Mouse (Mus musculus) forebrain, embryonic 11.5 days (tissue): Measurements from ENCODE around the gene Avpr2. TPM values are rescaled to one million over a fixed set of nuclear protein-coding genes. Genes with fewer than 3 reads are reported as not detected.

ENCODE experiments used
- ATAC-seq: fragments of 200-750 bp; cut with Nextera tagmentation; replicated peaks from 2 replicates; pipeline ENCODE4 v1.8.0; 2017; ENCODE audit warnings: moderate TSS enrichment; ENCODE audit not compliant: low FRiP score
- DNase-seq: peaks from one replicate; pipeline ENCODE4 v3.0.0-alpha.2; 2017; ENCODE audit warnings: low spot score
- H3K27ac ChIP-seq: fragments of 300-500 bp; sonication (generic); 2 replicates; pipeline ENCODE4 v1.5.1; 2014; ENCODE audit warnings: low read depth, low read length
- H3K27me3 ChIP-seq: fragments of 300-500 bp; sonication (generic); 2 replicates; pipeline ENCODE4 v1.6.1; 2014; ENCODE audit warnings: mild to moderate bottlenecking, low read length, mixed read lengths; ENCODE audit not compliant: control insufficient read depth, insufficient read depth
- H3K36me3 ChIP-seq: fragments of 300-500 bp; sonication (generic); 2 replicates; pipeline ENCODE4 v1.6.1; 2014; ENCODE audit warnings: mild to moderate bottlenecking, low read length, moderate library complexity, mixed read lengths; ENCODE audit not compliant: control insufficient read depth, insufficient read depth
- H3K4me1 ChIP-seq: fragments of 300-500 bp; sonication (generic); replicated peaks from 2 replicates; pipeline ENCODE4 v1.6.1; 2014; ENCODE audit warnings: low read length, mixed read lengths; ENCODE audit not compliant: control insufficient read depth, insufficient read depth
- H3K4me2 ChIP-seq: fragments of 300-500 bp; sonication (generic); 2 replicates; pipeline ENCODE4 v1.6.1; 2014; ENCODE audit warnings: low read depth, mild to moderate bottlenecking, low read length, moderate library complexity, mixed read lengths; ENCODE audit not compliant: severe bottlenecking
- H3K4me3 ChIP-seq: fragments of 300-500 bp; sonication (generic); 2 replicates; pipeline ENCODE4 v1.5.1; 2014; ENCODE audit warnings: low read depth, low read length
- H3K9ac ChIP-seq: fragments of 300-500 bp; sonication (generic); 2 replicates; pipeline ENCODE4 v1.6.1; 2014; ENCODE audit warnings: low read length
- H3K9me3 ChIP-seq: fragments of 300-500 bp; sonication (generic); 2 replicates; pipeline ENCODE4 v1.6.1; 2016; ENCODE audit warnings: low read length, mixed read lengths; ENCODE audit not compliant: control insufficient read depth
- WGBS: fragments of 180-500 bp; shearing (Covaris S2); extraction: QIAGEN DNeasy Blood & Tissue Kit; methylation state at CpG from one replicate; pipeline ENCODE4 v1.1.7; 2014; 5-methylcytosine and 5-hydroxymethylcytosine counted together
- polyA plus RNA-seq: library from polyadenylated mRNA; unstranded; fragments of >200 nt; fragmentation: Nextera tagmentation; extraction: Ambion mirVana; gene quantifications from 2 replicates; pipeline ENCODE4 v1.2.1, GENCODE M21; 2014

Gene Avpr2
- polyA plus RNA-seq, 1 experiment from 2014 or later, result not detected

GRCm38 (mm10) chrX:73910451-73910850 lies 18.5 kb downstream of the Avpr2 start:
- no peak overlapping the region for H3K9ac ChIP-seq
- no peaks in the 10 kb centered on the region for H3K27me3 ChIP-seq
- H3K27ac ChIP-seq, result no peak overlapping the region
- no peak for DNase-seq
- H3K4me2 ChIP-seq, result no peak overlapping the region
- H3K4me3 ChIP-seq, result no peak overlapping the region
- ATAC-seq, result no peak
- no peaks in the 10 kb centered on the region for H3K36me3 ChIP-seq
- no peaks in the 10 kb centered on the region for H3K9me3 ChIP-seq
- H3K4me1 ChIP-seq, result no peaks in the 10 kb centered on the region

GRCm38 (mm10) chrX:73911156-73911555 lies 19.3 kb downstream of the Avpr2 start:
- Histone ChIP-seq H3K4me3 (no peak overlapping the region), H3K4me1 (no peaks in the 10 kb centered on the region), H3K36me3 (no peaks in the 10 kb centered on the region), H3K9me3 (no peaks in the 10 kb centered on the region), H3K9ac (peak overlapping the region; percentile 12; the same call in 1 of the 2 replicates), H3K4me2 (peak overlapping the region; percentile 40; the same call in 1 of the 2 replicates), H3K27ac (no peak overlapping the region), H3K27me3 (no peaks in the 10 kb centered on the region)
- no peak for DNase-seq
- no peak for ATAC-seq
- WGBS, result 16% methylated on average over 20 of the region's 26 CpGs

GRCm38 (mm10) chrX:73911588-73911987 lies 19.7 kb downstream of the Avpr2 start:
- Histone ChIP-seq H3K9me3 (no peaks in the 10 kb centered on the region), H3K4me2 (no peak overlapping the region), H3K36me3 (no peaks in the 10 kb centered on the region), H3K4me1 (no peaks in the 10 kb centered on the region), H3K9ac (no peak overlapping the region), H3K27me3 (no peaks in the 10 kb centered on the region), H3K27ac (no peak overlapping the region), H3K4me3 (no peak overlapping the region)
- DNase-seq, result no peak
- 70% methylated on average over 2 of the region's 2 CpGs for WGBS
- no peak for ATAC-seq

DNA sequence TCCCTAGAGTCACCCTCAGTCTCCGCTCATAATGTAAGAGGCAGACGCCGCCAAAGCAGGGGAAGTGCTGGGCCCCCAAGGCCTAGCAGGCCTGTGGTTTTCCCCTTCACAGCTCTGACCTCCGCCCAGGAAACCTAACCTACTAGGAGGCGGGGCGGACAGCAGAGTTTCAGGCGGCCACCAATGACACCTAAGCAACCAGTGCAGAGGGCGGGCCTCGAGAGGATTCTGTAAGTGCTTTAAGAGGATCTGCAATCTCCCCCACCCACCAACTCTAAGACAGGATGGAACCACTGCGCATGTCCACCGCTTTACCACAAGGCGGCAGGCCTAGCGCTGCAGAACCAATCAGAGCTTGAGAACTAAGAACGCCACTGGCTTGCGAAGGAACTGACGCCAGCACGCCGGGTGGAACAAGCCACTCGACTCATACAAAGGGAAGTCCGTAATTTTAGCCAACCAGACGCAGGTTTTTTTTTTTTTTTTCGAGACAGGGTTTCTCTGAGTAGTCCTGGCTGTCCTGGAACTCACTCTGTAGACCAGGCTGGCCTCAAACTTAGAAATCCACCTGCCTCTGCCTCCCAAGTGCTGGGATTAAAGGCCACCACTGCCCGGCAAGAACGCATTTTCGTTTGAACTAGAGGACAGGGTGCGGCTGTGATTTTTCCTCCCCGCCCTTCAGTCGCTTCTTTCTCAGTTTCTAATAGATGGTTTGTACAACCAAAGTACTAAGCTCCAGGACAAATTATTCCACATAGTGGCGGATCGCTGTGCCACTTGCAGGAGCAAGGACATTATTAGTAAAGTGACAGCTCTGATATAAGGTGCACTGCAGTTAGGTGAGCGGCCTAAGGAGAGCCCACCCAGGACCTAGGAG lies 23.2 kb downstream of the Avpr2 start:
- H3K4me3 ChIP-seq, result no peak overlapping the region
- no peaks in the 10 kb centered on the region for H3K36me3 ChIP-seq
- H3K4me2 ChIP-seq, result peak overlapping the region; percentile 40
- WGBS, result 32% methylated on average over 31 of the region's 31 CpGs
- H3K4me1 ChIP-seq, result no peaks in the 10 kb centered on the region
- H3K27me3 ChIP-seq, result no peaks in the 10 kb centered on the region
- DNase-seq, result peak; percentile 90
- ATAC-seq, result peak; percentile 96
- no peaks in the 10 kb centered on the region for H3K9me3 ChIP-seq
- H3K9ac ChIP-seq, result peak overlapping the region; percentile 37; the same call in 1 of the 2 replicates
- peak overlapping the region; percentile 66 for H3K27ac ChIP-seq

DNA sequence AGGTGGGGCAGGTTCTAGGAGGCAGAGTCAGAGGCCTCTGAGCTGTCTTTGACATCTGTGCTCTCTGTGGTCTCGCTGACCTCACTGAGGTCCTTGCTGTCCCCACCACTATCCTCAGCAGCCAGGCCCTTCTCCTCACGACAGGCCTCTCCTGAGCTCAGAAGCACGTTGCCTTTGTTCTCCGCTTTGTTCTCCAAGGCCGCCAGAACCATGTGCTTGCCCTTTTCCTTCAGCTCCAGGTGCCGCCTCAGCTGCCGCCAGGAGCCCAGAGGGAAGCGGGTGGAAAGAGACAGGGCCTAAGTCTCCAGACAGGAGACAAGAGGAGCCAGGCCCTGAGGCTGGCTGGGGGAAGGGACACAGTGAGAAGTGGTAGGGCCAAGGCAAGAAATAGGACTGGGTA lies 25.0 kb downstream of the Avpr2 start:
- H3K36me3 ChIP-seq, result no peaks in the 10 kb centered on the region
- no peaks in the 10 kb centered on the region for H3K4me1 ChIP-seq
- no peaks in the 10 kb centered on the region for H3K9me3 ChIP-seq
- no peak overlapping the region for H3K9ac ChIP-seq
- ATAC-seq (no peak), DNase-seq (no peak)
- H3K4me3 ChIP-seq, result no peak overlapping the region
- 73% methylated on average over 8 of the region's 8 CpGs for WGBS
- no peak overlapping the region for H3K4me2 ChIP-seq
- H3K27me3 ChIP-seq, result no peaks in the 10 kb centered on the region
- no peak overlapping the region for H3K27ac ChIP-seq

DNA sequence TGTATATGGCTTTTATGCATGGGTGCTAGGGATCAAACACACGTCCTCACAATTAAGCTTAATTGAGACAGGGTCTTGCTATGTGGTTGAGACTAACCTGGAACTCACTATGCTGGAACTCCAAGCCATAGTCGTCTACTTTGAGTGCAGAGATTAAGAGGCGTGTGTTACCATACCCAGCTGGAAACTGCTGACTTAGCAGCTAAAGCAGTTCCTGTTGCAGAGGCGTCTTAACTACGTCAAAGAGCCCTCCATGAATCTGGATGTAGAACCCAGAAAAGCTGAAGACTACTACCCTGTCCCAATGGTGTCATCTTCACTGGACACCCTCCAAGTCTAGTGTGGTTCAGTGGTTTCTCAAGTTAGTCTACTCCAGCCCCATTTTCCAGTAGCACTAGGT lies 26.7 kb downstream of the Avpr2 start:
- WGBS, result 84% methylated on average over 5 of the region's 5 CpGs
- no peak for DNase-seq
- Histone ChIP-seq H3K4me2 (no peak overlapping the region), H3K9ac (no peak overlapping the region), H3K9me3 (no peaks in the 10 kb centered on the region), H3K4me1 (no peaks in the 10 kb centered on the region), H3K4me3 (no peak overlapping the region), H3K27ac (no peak overlapping the region), H3K36me3 (no peaks in the 10 kb centered on the region), H3K27me3 (no peaks in the 10 kb centered on the region)
- no peak for ATAC-seq

- H3K27ac ChIP-seq, result peak overlapping the region; percentile 31; the same call in 1 of the 2 replicates
- peak overlapping the region; percentile 50 for H3K4me3 ChIP-seq
- peak overlapping the region; percentile 64 for H3K9ac ChIP-seq
- no peaks in the 10 kb centered on the region for H3K27me3 ChIP-seq
- peak; percentile 35; the same call in 1 of the 2 replicates for ATAC-seq
- WGBS, result 21% methylated on average over 34 of the region's 34 CpGs
- H3K4me2 ChIP-seq, result peak overlapping the region; percentile 67
- no peaks in the 10 kb centered on the region for H3K9me3 ChIP-seq
- DNase-seq, result no peak
- H3K4me1 ChIP-seq, result no peaks in the 10 kb centered on the region
- H3K36me3 ChIP-seq, result no peaks in the 10 kb centered on the region
These were observed 29.5 kb downstream of the Avpr2 start for GRCm38 (mm10) chrX:73921285-73921822.

DNA sequence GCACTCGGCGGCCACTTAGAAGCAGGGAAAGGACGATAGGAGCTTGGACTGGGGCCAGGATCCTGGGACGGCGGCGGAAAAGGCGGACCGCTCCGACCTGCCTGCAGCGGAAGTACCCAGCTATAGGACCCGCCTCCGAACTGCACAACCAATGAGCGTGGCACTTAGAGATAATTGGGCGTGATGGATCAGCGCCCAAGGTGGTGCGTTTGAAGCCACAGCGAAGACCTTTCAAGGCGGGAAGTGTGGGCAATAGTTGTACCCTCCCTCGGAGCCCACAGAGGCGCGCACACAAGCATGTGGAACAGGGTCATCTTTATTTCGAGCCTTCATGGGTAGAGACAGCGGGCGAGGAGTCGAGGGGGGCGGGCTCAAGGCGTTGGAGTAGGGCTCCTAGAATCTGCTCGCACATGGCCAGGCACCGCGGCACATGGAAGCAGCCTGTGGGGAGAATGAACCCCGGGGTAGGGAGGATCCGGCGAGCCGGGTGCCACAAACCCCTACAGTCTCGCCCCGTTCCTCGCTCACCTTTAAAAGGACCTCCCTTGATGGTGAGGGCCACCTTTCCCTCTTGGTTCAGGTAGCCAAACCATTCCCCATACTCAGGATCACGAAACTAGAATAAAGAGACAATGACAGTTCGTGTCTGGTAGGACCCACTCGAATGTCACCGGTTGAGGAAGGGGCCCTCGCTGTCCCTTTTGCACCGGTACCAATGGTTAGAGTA lies 30.1 kb downstream of the Avpr2 start, which contains the start of the genes Arhgap4 and Naa10:
Gene Arhgap4, minus strand, starts transcription at position 48 of the 727 bp plus-strand sequence.
Gene Naa10, minus strand, starts transcription at position 122 of the 727 bp plus-strand sequence.
- Histone ChIP-seq H3K27ac (peak within 1 kb of the TSS; percentile 65), H3K4me3 (peak within 1 kb of the TSS; percentile 50), H3K36me3 (no peaks in the 10 kb centered on the region), H3K27me3 (no peaks in the 10 kb centered on the region), H3K4me1 (no peaks in the 10 kb centered on the region), H3K9ac (peak within 1 kb of the TSS; percentile 64), H3K9me3 (no peaks in the 10 kb centered on the region), H3K4me2 (peak within 1 kb of the TSS; percentile 67)
- peak; percentile 98 for ATAC-seq
- DNase-seq, result peak; percentile 89
- 19% methylated on average over 43 of the region's 43 CpGs for WGBS
